Mouse (Mus musculus) cerebellum, adult 2 months (tissue): Measurements from ENCODE around the gene Ino80e.

ENCODE experiments used
- CTCF ChIP-seq: fragments of 200-500 bp; IDR thresholded peaks from 2 replicates; pipeline ENCODE4 v1.5.1; 2011; ENCODE audit warnings: low read depth, mild to moderate bottlenecking, control low read depth, low read length, moderate library complexity, borderline replicate concordance; ENCODE audit not compliant: insufficient read depth
- POLR2A ChIP-seq: fragments of 200-500 bp; IDR thresholded peaks from 2 replicates; pipeline ENCODE4 v1.6.1; 2011; ENCODE audit warnings: low read length, control low read depth, borderline replicate concordance; ENCODE audit not compliant: insufficient read depth

- no peak for TF ChIP-seq CTCF
- no peak for TF ChIP-seq POLR2A
These were observed 18.9 kb downstream of the Ino80e start for GRCm38 (mm10) chr7:126843276-126843675.
